ENCODE assay signal across 32 mouse cellular contexts in genomic region chr5:37903861-37904260, GRCm38 (mm10).
"Had no signal": no experiment of that assay in that cellular context is flagged by ENCODE, and none has a peak within 500 bp of the region (broad histone marks: within the 10 kb centered on the region; RNA-seq: fewer than 3 reads in every experiment).

No protein-coding gene starts in this region.

- H3K4me2 ChIP-seq: limb, embryonic 12.5 days; limb, embryonic 13.5 days; limb, embryonic 15.5 days; liver, embryonic 11.5 days; liver, embryonic 12.5 days; liver, embryonic 13.5 days; liver, embryonic 15.5 days; lung, embryonic 14.5 days; lung, embryonic 15.5 days; midbrain, embryonic 12.5 days; midbrain, embryonic 13.5 days; midbrain, embryonic 15.5 days; neural tube, embryonic 12.5 days had no signal

- DNase-seq: left cerebral cortex, postnatal 4 days; liver; liver, embryonic 13.5 days; liver, postnatal 0 days; lung, adult 18-20 months; lung, adult 2 months; lung, embryonic 14.5 days; lung, postnatal 10 days; lung, postnatal 14 days; lung, postnatal 36 days; lung, postnatal 4 days; midbrain, embryonic 14.5 days had no signal

- H3K4me1 ChIP-seq: liver, embryonic 12.5 days; liver, embryonic 13.5 days; liver, embryonic 15.5 days; lung, embryonic 15.5 days; megakaryocyte, embryonic 14.5 days had no signal

- H3K36me3 ChIP-seq: limb, embryonic 10.5 days; limb, embryonic 12.5 days; limb, embryonic 13.5 days; limb, embryonic 15.5 days; liver, embryonic 12.5 days; liver, embryonic 13.5 days; liver, embryonic 15.5 days; lung, embryonic 15.5 days; midbrain, embryonic 10.5 days; midbrain, embryonic 12.5 days; midbrain, embryonic 13.5 days; midbrain, embryonic 15.5 days; neural tube, embryonic 12.5 days had no signal

- H3K9ac ChIP-seq: limb, embryonic 12.5 days; limb, embryonic 13.5 days; limb, embryonic 15.5 days; liver, embryonic 12.5 days; liver, embryonic 13.5 days; liver, embryonic 14.5 days; liver, embryonic 15.5 days; liver, postnatal 0 days; lung, embryonic 14.5 days; lung, embryonic 15.5 days; midbrain, embryonic 12.5 days; midbrain, embryonic 13.5 days; midbrain, embryonic 15.5 days; neural tube, embryonic 12.5 days had no signal

- H3K27ac ChIP-seq: left cerebral cortex, adult 2 months; limb, embryonic 10.5 days; limb, embryonic 12.5 days; limb, embryonic 13.5 days; limb, embryonic 15.5 days; liver, embryonic 12.5 days; liver, embryonic 13.5 days; liver, embryonic 14.5 days; liver, embryonic 15.5 days; lung, embryonic 15.5 days; macrophage; midbrain, embryonic 10.5 days; midbrain, embryonic 12.5 days; midbrain, embryonic 13.5 days; midbrain, embryonic 15.5 days; neural tube, embryonic 12.5 days had no signal

- ATAC-seq: liver, embryonic 12.5 days; liver, postnatal 0 days; lung, postnatal 0 days; midbrain, embryonic 13.5 days; midbrain, embryonic 15.5 days; midbrain, embryonic 16.5 days had no signal

- H3K9me3 ChIP-seq: limb, embryonic 10.5 days; limb, embryonic 12.5 days; limb, embryonic 13.5 days; limb, embryonic 15.5 days; liver, embryonic 12.5 days; liver, embryonic 13.5 days; liver, embryonic 15.5 days; lung, embryonic 15.5 days; midbrain, embryonic 10.5 days; midbrain, embryonic 12.5 days; midbrain, embryonic 13.5 days; midbrain, embryonic 15.5 days had no signal

- H3K4me3 ChIP-seq: left cerebral cortex, adult 2 months; limb, embryonic 10.5 days; limb, embryonic 12.5 days; limb, embryonic 13.5 days; limb, embryonic 15.5 days; liver, embryonic 12.5 days; liver, embryonic 13.5 days; liver, embryonic 15.5 days; lung, embryonic 15.5 days; megakaryocyte, embryonic 14.5 days; midbrain, embryonic 10.5 days; midbrain, embryonic 12.5 days; midbrain, embryonic 13.5 days; midbrain, embryonic 15.5 days; myocyte; neural tube, embryonic 12.5 days had no signal
